Mouse (Mus musculus): ENCODE data around the gene Bmp2k. TPM values are rescaled to one million over a fixed set of nuclear protein-coding genes. Genes with fewer than 3 reads are reported as not detected.

The Bmp2k gene
- polyA plus RNA-seq, 1 experiment from 2014 or later = 9.2 TPM

- H3K27me3 ChIP-seq = no peaks in the 10 kb centered on the region
- 53% methylated on average over 7 of the region's 7 CpGs for WGBS
- peaks cover 4% of the 10 kb centered on the region; the same call in 1 of the 2 replicates for H3K4me1 ChIP-seq
- no peak overlapping the region for H3K4me3 ChIP-seq (replicated peaks)
- no peak for ATAC-seq (ENCODE audit: low FRiP score)
- H3K36me3 ChIP-seq (replicated peaks) = no peaks in the 10 kb centered on the region; the same call in 1 of the 2 replicates
- H3K27ac ChIP-seq = no peak overlapping the region
- H3K9ac ChIP-seq = no peak overlapping the region
- no peak overlapping the region for H3K4me2 ChIP-seq
- no peaks in the 10 kb centered on the region for H3K9me3 ChIP-seq
Measured at GRCm38 (mm10) chr5:97077676-97078075, 80.2 kb downstream of the Bmp2k start.

GRCm38 (mm10) chr5:97078641-97079040, 81.2 kb downstream of the Bmp2k start:
- no peak overlapping the region for H3K4me2 ChIP-seq
- WGBS = 80% methylated on average over 5 of the region's 5 CpGs
- no peak for ATAC-seq (ENCODE audit: low FRiP score)

GRCm38 (mm10) chr5:97081481-97081880, 84.0 kb downstream of the Bmp2k start:
- ATAC-seq (ENCODE audit: low FRiP score) = no peak
- H3K27ac ChIP-seq = no peak overlapping the region
- no peak overlapping the region for H3K4me3 ChIP-seq (replicated peaks)
- no peaks in the 10 kb centered on the region for H3K27me3 ChIP-seq
- 74% methylated on average over 3 of the region's 3 CpGs for WGBS
- H3K9me3 ChIP-seq = no peaks in the 10 kb centered on the region
- no peak overlapping the region for H3K9ac ChIP-seq
- peaks cover 25% of the 10 kb centered on the region for H3K36me3 ChIP-seq (replicated peaks)
- no peak overlapping the region for H3K4me2 ChIP-seq
- H3K4me1 ChIP-seq = no peaks in the 10 kb centered on the region

More at GRCm38 (mm10) chr5:97078641-97079040, 81.2 kb downstream of the Bmp2k start:
- no peaks in the 10 kb centered on the region for H3K9me3 ChIP-seq
- no peak overlapping the region for H3K27ac ChIP-seq
- no peak overlapping the region for H3K9ac ChIP-seq
- H3K4me1 ChIP-seq = peaks cover 2% of the 10 kb centered on the region; the same call in 1 of the 2 replicates
- peaks cover 7% of the 10 kb centered on the region; the same call in 1 of the 2 replicates for H3K36me3 ChIP-seq (replicated peaks)
- no peaks in the 10 kb centered on the region for H3K27me3 ChIP-seq
- no peak overlapping the region for H3K4me3 ChIP-seq (replicated peaks)

GRCm38 (mm10) chr5:97083701-97084100, 86.2 kb downstream of the Bmp2k start:
- 88% methylated on average over 6 of the region's 6 CpGs for WGBS
- peaks cover 44% of the 10 kb centered on the region for H3K36me3 ChIP-seq (replicated peaks)
- H3K4me3 ChIP-seq (replicated peaks) = no peak overlapping the region
- H3K9ac ChIP-seq = no peak overlapping the region
- no peaks in the 10 kb centered on the region for H3K4me1 ChIP-seq
- H3K9me3 ChIP-seq = no peaks in the 10 kb centered on the region
- no peak overlapping the region for H3K4me2 ChIP-seq
- no peaks in the 10 kb centered on the region for H3K27me3 ChIP-seq
- no peak overlapping the region for H3K27ac ChIP-seq
- ATAC-seq (ENCODE audit: low FRiP score) = no peak

GRCm38 (mm10) chr5:97084541-97084940, 87.1 kb downstream of the Bmp2k start:
- H3K4me3 ChIP-seq (replicated peaks) = no peak overlapping the region
- no peaks in the 10 kb centered on the region for H3K27me3 ChIP-seq
- H3K9ac ChIP-seq = no peak overlapping the region
- no peak overlapping the region for H3K4me2 ChIP-seq
- H3K36me3 ChIP-seq (replicated peaks) = peaks cover 44% of the 10 kb centered on the region
- 92% methylated on average over 4 of the region's 4 CpGs for WGBS
- H3K27ac ChIP-seq = no peak overlapping the region
- no peaks in the 10 kb centered on the region for H3K4me1 ChIP-seq
- no peak for ATAC-seq (ENCODE audit: low FRiP score)
- no peaks in the 10 kb centered on the region for H3K9me3 ChIP-seq

GRCm38 (mm10) chr5:97085071-97085470, 87.6 kb downstream of the Bmp2k start:
- no peak overlapping the region for H3K4me3 ChIP-seq (replicated peaks)
- H3K27ac ChIP-seq = no peak overlapping the region
- no peaks in the 10 kb centered on the region for H3K27me3 ChIP-seq
- no peak for ATAC-seq (ENCODE audit: low FRiP score)
- peaks cover 44% of the 10 kb centered on the region for H3K36me3 ChIP-seq (replicated peaks)
- no peak overlapping the region for H3K9ac ChIP-seq
- H3K9me3 ChIP-seq = no peaks in the 10 kb centered on the region
- H3K4me2 ChIP-seq = no peak overlapping the region
- no peaks in the 10 kb centered on the region; the same call in 1 of the 2 replicates for H3K4me1 ChIP-seq
- WGBS = 92% methylated on average over 6 of the region's 6 CpGs

- Histone ChIP-seq H3K9ac (no peak overlapping the region), H3K9me3 (no peaks in the 10 kb centered on the region), H3K27ac (no peak overlapping the region), H3K27me3 (no peaks in the 10 kb centered on the region), H3K4me3 (replicated peaks) (no peak overlapping the region), H3K4me1 (no peaks in the 10 kb centered on the region; the same call in 1 of the 2 replicates), H3K36me3 (replicated peaks) (peaks cover 44% of the 10 kb centered on the region), H3K4me2 (no peak overlapping the region)
- ATAC-seq (ENCODE audit: low FRiP score) = no peak
- WGBS = 94% methylated on average over 24 of the region's 24 CpGs
Measured at GRCm38 (mm10) chr5:97087030-97087630, 89.6 kb downstream of the Bmp2k start.

- Histone ChIP-seq H3K27ac (no peak overlapping the region), H3K9me3 (no peaks in the 10 kb centered on the region), H3K4me1 (no peaks in the 10 kb centered on the region; the same call in 1 of the 2 replicates), H3K9ac (no peak overlapping the region), H3K4me2 (no peak overlapping the region), H3K4me3 (replicated peaks) (no peak overlapping the region), H3K36me3 (replicated peaks) (peaks cover 45% of the 10 kb centered on the region), H3K27me3 (no peaks in the 10 kb centered on the region)
- 93% methylated on average over 16 of the region's 16 CpGs for WGBS
- no peak for ATAC-seq (ENCODE audit: low FRiP score)
Measured at GRCm38 (mm10) chr5:97087746-97088145, 90.3 kb downstream of the Bmp2k start.

- no peak for ATAC-seq (ENCODE audit: low FRiP score)
- 90% methylated on average over 6 of the region's 6 CpGs for WGBS
- no peaks in the 10 kb centered on the region for H3K27me3 ChIP-seq
- H3K4me1 ChIP-seq = no peaks in the 10 kb centered on the region; the same call in 1 of the 2 replicates
- peaks cover 44% of the 10 kb centered on the region for H3K36me3 ChIP-seq (replicated peaks)
- H3K9me3 ChIP-seq = no peaks in the 10 kb centered on the region
- H3K4me2 ChIP-seq = no peak overlapping the region
- no peak overlapping the region for H3K4me3 ChIP-seq (replicated peaks)
- H3K9ac ChIP-seq = no peak overlapping the region
- H3K27ac ChIP-seq = no peak overlapping the region
Measured at GRCm38 (mm10) chr5:97088231-97088630, 90.7 kb downstream of the Bmp2k start.

GRCm38 (mm10) chr5:97089426-97089825, 91.9 kb downstream of the Bmp2k start:
- no peak overlapping the region for H3K4me3 ChIP-seq (replicated peaks)
- H3K9ac ChIP-seq = no peak overlapping the region
- peaks cover 37% of the 10 kb centered on the region for H3K36me3 ChIP-seq (replicated peaks)
- ATAC-seq (ENCODE audit: low FRiP score) = no peak
- H3K27ac ChIP-seq = no peak overlapping the region
- 90% methylated on average over 3 of the region's 3 CpGs for WGBS
- H3K4me1 ChIP-seq = no peaks in the 10 kb centered on the region; the same call in 1 of the 2 replicates
- no peaks in the 10 kb centered on the region for H3K27me3 ChIP-seq
- H3K9me3 ChIP-seq = no peaks in the 10 kb centered on the region
- no peak overlapping the region for H3K4me2 ChIP-seq

GRCm38 (mm10) chr5:97090034-97090784, 92.7 kb downstream of the Bmp2k start:
- no peak overlapping the region for H3K4me3 ChIP-seq (replicated peaks)
- H3K9ac ChIP-seq = no peak overlapping the region
- peaks cover 35% of the 10 kb centered on the region for H3K36me3 ChIP-seq (replicated peaks)
- H3K27me3 ChIP-seq = no peaks in the 10 kb centered on the region
- no peak overlapping the region for H3K4me2 ChIP-seq
- no peaks in the 10 kb centered on the region; the same call in 1 of the 2 replicates for H3K4me1 ChIP-seq
- 60% methylated on average over 6 of the region's 6 CpGs for WGBS
- H3K27ac ChIP-seq = no peak overlapping the region
- ATAC-seq (ENCODE audit: low FRiP score) = no peak
- no peaks in the 10 kb centered on the region for H3K9me3 ChIP-seq

GRCm38 (mm10) chr5:97092970-97093369, 95.5 kb downstream of the Bmp2k start:
- Histone ChIP-seq H3K9me3 (no peaks in the 10 kb centered on the region), H3K27me3 (no peaks in the 10 kb centered on the region), H3K27ac (no peak overlapping the region), H3K4me1 (no peaks in the 10 kb centered on the region; the same call in 1 of the 2 replicates), H3K4me3 (replicated peaks) (no peak overlapping the region), H3K9ac (no peak overlapping the region), H3K36me3 (replicated peaks) (peaks cover 28% of the 10 kb centered on the region), H3K4me2 (no peak overlapping the region)
- 88% methylated on average over 8 of the region's 8 CpGs for WGBS
- ATAC-seq (ENCODE audit: low FRiP score) = no peak
